Mouse (Mus musculus) Patski (cell line): ENCODE data around the gene Morc2b. TPM values are rescaled to one million over a fixed set of nuclear protein-coding genes. Genes with fewer than 3 reads are reported as not detected.
A peak's percentile ranks its signal among the peaks of the same experiment; 100 is the strongest.
"Not testable (repeated sequence)": the region's sequence is repeated elsewhere in the genome, so short reads cannot be mapped to it uniquely, and the experiment has no call there.

Experiments
- ATAC-seq: fragments of 100-300 bp; one replicate; pipeline ENCODE4 v1.8.0; 2021
- CTCF ChIA-PET: fragments of 350-600 bp; sonication (Branson Sonifier 250); formaldehyde crosslinking; loops from one replicate; lab custom pipeline; 2022; ENCODE audit warnings: inconsistent platforms; lab: Charles Lee
- POLR2A ChIA-PET: fragments of 350-600 bp; sonication (Branson Sonifier 250); formaldehyde crosslinking; loops from one replicate; lab custom pipeline; 2022; ENCODE audit warnings: antibody characterized with exemption, inconsistent platforms; lab: Charles Lee
- DNase-seq: peaks from one replicate; pipeline ENCODE4 v3.0.0-alpha.2; 2011; ENCODE audit warnings: low read depth, low spot score
- H3K27me3 ChIP-seq: fragments of 371-371 bp; one replicate; pipeline ENCODE4 v1.5.1; 2021
- CTCF ChIP-seq: fragments of 100-300 bp; IDR thresholded peaks from one replicate; pipeline ENCODE4 v1.5.1; 2021
- in situ Hi-C: fragments of 300-500 bp; cut with MboI; formaldehyde crosslinking; loops from 3 replicates; pipeline ENCODE4 v1.11.1; 2018; ENCODE audit warnings: low pct_unique_long_range_greater_than_20kb, mixed read lengths
- polyA plus RNA-seq: library from polyadenylated mRNA; unstranded; gene quantifications from one replicate; pipeline ENCODE4 v1.2.3, GENCODE M21; 2021

Morc2b gene
- not detected for polyA plus RNA-seq

DNA sequence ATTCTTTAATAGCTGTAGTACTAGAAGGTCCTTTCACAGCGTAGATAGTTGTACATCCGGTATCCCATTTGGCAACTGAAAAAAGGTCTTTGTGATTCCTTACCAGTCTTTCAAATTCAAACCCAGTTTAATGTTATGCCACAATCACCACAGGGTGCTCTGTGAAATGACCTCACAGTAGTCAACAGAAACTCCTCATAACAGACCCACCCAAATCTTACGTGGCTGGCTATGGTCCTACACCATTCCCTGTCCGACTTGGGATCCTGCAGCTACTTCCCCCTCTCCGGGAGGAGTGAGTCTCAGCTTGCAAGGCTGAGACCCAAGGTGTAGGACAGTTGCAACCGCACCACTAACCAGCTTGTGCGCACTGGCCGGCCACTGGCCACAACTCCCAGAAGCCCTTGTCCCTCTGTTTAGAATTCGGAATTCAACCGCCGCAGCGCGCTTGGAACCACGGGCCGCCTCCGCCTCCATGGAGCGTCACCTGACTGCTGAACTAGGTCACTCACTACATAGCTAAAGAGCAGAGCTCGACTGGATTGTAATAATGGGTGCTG is at the start of gene Morc2b:
Morc2b (minus strand) TSS at position 423 of the 560 bp plus-strand sequence.
- no peak for ATAC-seq

DNA sequence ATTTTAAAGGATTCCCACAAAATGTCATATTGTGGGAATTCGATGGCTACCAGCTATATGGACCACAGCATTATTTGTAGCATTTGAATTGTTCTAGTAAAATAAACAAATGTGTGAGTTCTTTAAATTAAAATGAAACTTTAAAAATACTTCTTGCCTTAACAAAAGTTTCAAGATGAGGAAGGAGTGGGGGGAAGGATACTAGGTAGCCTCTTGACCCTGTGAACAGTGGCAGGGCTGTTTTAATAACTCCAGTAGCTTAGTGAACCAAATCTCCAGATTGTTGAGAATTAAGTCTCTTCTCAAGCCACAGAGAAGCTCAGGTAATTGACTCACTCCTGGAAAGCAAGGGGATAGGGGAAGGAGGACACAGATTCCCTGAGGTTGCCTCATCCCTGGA is 28.7 kb upstream of the Morc2b start, which contains the start of gene Olfr55:
Olfr55 (plus strand) TSS at position 301 of the 400 bp plus-strand sequence.
- ATAC-seq, POLR2A ChIA-PET, CTCF ChIA-PET, DNase-seq, in situ Hi-C loops, H3K27me3 ChIP-seq: not testable (repeated sequence)

More for the DNA sequence above, at the start of gene Morc2b:
- ChIA-PET CTCF (interaction anchor here (1.2 kb wide), 1 partner anchor 74 kb away, joined by 3 read pairs; no protein-coding TSS in a partner anchor), POLR2A (no interaction called here)
- H3K27me3 ChIP-seq: peaks cover 13% of the 10 kb centered on the region
- no peak for TF ChIP-seq CTCF
- in situ Hi-C loops: no loop called here
- DNase-seq: no peak

DNA sequence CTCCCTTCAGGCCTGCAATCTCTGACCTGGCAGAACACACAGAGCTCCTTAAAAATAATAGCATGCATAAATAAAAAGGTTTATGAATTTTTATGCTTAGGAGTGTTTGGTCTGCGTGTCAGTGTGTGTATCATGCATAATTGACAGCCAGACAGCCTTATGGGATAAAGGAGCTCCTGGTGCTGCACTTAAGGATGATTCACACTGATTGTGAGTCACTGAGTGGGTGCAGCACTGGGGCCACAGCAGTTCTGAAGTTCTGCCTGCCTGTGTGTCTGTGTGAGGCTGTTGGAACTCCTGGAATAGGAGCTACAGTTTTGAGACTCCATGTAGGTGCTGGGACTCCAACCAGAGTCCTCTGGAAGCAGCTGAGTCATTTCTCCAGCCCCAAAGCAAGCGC is 13.2 kb downstream of the Morc2b start:
- no peak for DNase-seq
- TF ChIP-seq CTCF: no peak
- peaks cover 4% of the 10 kb centered on the region for H3K27me3 ChIP-seq
- POLR2A ChIA-PET: no interaction called here
- ATAC-seq: no peak
- CTCF ChIA-PET: no interaction called here
- in situ Hi-C loops: no loop called here

DNA sequence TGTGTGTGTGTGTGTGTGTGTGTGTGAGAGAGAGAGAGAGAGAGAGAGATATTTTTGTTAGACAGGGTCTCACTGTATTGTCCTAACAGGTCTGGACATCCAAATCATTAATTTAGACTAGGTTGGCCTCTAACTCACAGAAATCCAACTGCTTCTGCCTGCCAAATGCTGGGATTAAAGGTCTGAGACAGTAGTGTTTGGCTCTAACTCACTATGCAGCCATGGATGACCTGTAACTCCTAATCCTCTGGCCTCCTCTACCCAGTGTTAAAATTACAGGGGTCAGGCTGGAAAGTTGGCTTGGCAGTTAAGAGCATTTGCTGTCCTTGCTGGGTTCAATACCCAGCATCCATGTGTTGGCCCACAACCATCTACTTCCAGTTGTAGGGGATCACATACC is 14.9 kb downstream of the Morc2b start:
- ATAC-seq (no peak), DNase-seq (no peak)
- ChIA-PET POLR2A (interaction anchor here (0.6 kb wide), 1 partner anchor 227 kb away, joined by 5 read pairs; no protein-coding TSS in a partner anchor), CTCF (no interaction called here)
- peaks cover 4% of the 10 kb centered on the region for H3K27me3 ChIP-seq
- TF ChIP-seq CTCF: no peak
- in situ Hi-C loops: no loop called here

DNA sequence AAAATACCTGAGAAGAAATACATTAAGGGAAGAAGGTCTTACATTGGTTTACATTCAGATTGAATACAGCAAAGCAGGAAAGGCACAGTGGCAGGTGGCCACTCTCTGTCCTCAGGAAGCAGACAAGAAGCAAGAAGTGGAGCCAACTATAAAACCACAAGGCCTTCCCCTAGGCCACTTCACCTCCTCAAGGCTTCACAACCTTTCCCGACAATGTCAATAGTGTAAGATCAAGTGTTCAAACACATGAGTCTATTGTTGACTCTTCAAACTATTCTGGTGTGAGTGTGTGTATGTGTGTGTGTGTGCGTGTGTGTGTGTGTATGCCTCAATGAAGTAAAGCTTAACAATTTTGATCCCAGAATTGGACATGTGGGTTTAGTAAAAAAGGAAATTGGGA is 42.1 kb downstream of the Morc2b start:
- no peak for ATAC-seq
- no peak for DNase-seq
- H3K27me3 ChIP-seq: no peaks in the 10 kb centered on the region
- TF ChIP-seq CTCF: no peak
- POLR2A ChIA-PET: no interaction called here
- in situ Hi-C loops: no loop called here
- CTCF ChIA-PET: no interaction called here

DNA sequence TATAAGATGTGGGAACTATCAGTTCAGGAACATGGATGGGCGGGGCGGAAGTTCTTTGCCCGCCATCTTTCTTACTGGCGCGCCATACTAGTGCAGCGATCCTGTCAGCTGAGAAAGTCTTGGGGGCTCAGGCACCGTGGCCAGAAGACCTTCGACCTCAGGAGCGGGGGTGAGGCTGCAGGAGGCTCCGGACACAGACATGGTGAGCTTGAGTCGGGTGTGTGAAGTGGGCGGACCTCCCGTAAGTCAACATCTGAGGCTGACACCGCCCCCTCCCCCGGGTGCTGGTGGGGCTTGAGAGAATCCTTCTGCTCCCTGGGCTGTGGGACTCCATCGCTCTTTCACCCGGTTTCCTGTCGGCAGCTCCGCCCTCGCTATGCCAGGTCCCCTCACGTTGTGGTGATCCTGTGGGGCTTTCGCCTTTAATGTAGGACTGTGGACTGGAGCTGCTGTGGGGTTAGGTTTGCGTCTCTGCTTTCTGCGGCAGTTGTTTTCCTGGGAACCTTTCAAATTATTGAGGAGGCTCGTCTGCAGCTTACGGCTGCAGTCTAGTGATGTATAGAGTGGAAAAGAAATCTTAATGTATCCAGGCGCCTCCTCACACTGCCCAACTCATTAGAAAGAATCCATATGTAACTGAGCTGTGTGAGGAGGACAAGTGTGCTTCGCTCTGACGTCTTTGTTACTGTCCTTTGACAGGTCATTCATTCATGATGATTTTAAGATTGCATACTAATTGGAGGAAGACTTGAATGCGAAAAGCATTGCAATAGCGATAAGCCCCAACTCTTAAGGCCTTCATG is 46.9 kb downstream of the Morc2b start:
- no peak for TF ChIP-seq CTCF
- ChIA-PET POLR2A (no interaction called here), CTCF (no interaction called here)
- in situ Hi-C loops: no loop called here
- ATAC-seq (peak; percentile 68), DNase-seq (peak; percentile 31)
- no peaks in the 10 kb centered on the region for H3K27me3 ChIP-seq

DNA sequence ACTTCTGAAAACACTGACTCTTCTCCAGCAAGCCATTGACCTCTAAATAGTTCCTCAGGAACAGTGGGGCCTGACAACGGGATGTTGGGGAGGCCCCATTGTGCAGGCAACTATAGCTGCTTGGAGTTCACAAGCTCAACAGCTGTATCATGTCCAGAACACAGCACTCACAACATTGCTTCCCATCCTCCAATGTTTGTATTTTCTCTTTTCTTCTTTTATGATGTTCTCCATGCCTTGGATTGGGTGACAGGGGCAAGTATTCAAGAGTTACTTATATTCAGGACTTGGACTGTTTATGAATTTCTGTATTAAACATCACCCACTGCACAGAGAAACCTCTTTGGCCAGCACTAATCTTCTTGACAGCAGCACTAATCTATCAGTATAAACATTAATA is 47.9 kb downstream of the Morc2b start:
- DNase-seq (no peak), ATAC-seq (no peak)
- CTCF ChIA-PET: no interaction called here
- H3K27me3 ChIP-seq: no peaks in the 10 kb centered on the region
- in situ Hi-C loops: no loop called here
- no peak for TF ChIP-seq CTCF
- POLR2A ChIA-PET: no interaction called here

DNA sequence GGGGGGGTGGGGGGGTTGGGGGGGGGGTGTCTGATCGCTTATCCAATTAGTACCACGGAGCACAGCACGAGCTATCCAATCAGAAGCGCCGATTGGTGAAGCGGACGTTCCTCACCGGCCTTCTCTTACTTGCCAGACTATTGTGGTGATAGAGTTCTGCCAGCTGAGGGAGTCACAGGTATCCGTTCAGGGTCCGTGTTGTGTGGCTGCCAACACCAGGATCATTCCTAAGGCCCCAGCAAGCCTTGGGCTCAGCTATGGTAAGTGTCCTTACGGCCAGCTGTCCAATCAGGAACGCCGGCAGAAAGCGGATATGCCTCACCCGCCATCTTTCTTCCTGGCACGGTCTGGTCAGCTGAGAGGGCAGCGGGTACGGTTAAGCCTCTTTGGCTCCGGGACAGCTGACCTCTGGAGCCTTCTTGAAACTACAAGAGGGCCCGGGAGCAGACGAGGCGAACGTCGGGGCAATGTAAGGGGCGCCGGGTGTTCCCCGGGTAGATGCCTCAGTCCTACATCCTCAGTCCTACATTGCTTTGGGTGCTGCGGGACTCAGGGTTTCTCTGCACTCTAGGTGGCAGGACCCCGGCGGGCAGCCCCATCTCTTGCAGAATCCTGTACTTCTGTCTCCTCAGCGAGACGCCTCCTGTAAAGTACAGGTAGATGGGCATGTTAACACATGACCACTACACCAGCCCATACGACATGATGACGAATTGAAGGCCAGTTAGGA is 50.1 kb downstream of the Morc2b start, which contains the start of gene Zfp563:
Zfp563 (plus strand) TSS at position 91 of the 730 bp plus-strand sequence.
- peak; percentile 86 for ATAC-seq
- TF ChIP-seq CTCF: no peak

DNA sequence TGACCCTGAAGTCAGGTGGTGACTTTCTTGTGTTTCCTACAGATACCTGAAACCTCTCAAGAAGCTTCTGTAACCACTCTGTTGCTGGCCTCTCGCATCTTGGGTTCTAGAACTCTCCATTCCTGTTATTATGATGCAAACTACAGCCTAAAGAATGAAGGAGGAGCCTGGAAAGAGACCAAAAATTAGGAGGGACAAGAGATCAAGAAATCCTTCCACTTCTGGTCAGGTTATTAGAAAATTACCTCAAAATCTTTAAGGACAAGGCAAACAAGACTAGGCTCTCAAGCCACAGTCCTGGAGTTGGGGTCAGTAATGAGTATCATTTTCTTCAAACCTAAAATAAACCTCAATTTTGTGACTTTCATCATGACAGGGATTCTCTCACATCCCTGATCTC is 71.5 kb downstream of the Morc2b start, which contains the start of gene 4921501E09Rik:
4921501E09Rik (minus strand) TSS at position 101 of the 400 bp plus-strand sequence.
- POLR2A ChIA-PET: no interaction called here
- DNase-seq (no peak), ATAC-seq (no peak)
- TF ChIP-seq CTCF: no peak
- CTCF ChIA-PET: no interaction called here
- in situ Hi-C loops: no loop called here
- H3K27me3 ChIP-seq: peaks cover 75% of the 10 kb centered on the region

More for the DNA sequence above, 50.1 kb downstream of the Morc2b start, which contains the start of gene Zfp563:
- in situ Hi-C loops: no loop called here
- H3K27me3 ChIP-seq: peaks cover 9% of the 10 kb centered on the region
- ChIA-PET CTCF (no interaction called here), POLR2A (no interaction called here)
- peak; percentile 68 for DNase-seq

Other genes with a start within 250 kb of the Morc2b start
- gene Zfp870, start 248.0 kb downstream of the Morc2b start, polyA plus RNA-seq: 6.5 TPM
- gene Cyp4f14, start 222.3 kb downstream of the Morc2b start, polyA plus RNA-seq: not detected
- 33.0 TPM for gene Cyp4f13, start 192.3 kb downstream of the Morc2b start, polyA plus RNA-seq
- 3.8 TPM for gene Zfp472, start 173.9 kb downstream of the Morc2b start, polyA plus RNA-seq
- gene Zfp952, start 146.6 kb downstream of the Morc2b start, polyA plus RNA-seq: 7.8 TPM
- gene Zfp763, start 106.3 kb downstream of the Morc2b start, polyA plus RNA-seq: 5.5 TPM
- gene 4921501E09Rik, start 71.6 kb downstream of the Morc2b start, polyA plus RNA-seq: not detected
- 8.0 TPM for gene Zfp563, start 50.4 kb downstream of the Morc2b start, polyA plus RNA-seq
- gene Olfr55, start 28.8 kb upstream of the Morc2b start, polyA plus RNA-seq: not detected
- not detected for gene Olfr239, start 51.6 kb upstream of the Morc2b start, polyA plus RNA-seq
- not detected for gene Olfr1564, start 82.0 kb upstream of the Morc2b start, polyA plus RNA-seq
- 8.2 TPM for gene Zfp955a, start 115.5 kb upstream of the Morc2b start, polyA plus RNA-seq
- gene Olfr63, start 125.0 kb upstream of the Morc2b start, polyA plus RNA-seq: 0.01 TPM
- 9.7 TPM for gene Zfp955b, start 149.9 kb upstream of the Morc2b start, polyA plus RNA-seq
- gene Zfp81, start 219.2 kb upstream of the Morc2b start, polyA plus RNA-seq: 7.5 TPM